Mouse (Mus musculus) lung, postnatal 0 days (tissue): Measurements from ENCODE around the gene Fggy.

Source experiments
- CTCF ChIP-seq: IDR thresholded peaks from 2 replicates; pipeline ENCODE4 v1.5.1; 2016; ENCODE audit warnings: antibody characterized with exemption, mild to moderate bottlenecking
- EP300 ChIP-seq: IDR thresholded peaks from 2 replicates; pipeline ENCODE4 v1.6.1; 2016; ENCODE audit warnings: antibody characterized with exemption, mild to moderate bottlenecking, control low read depth

- TF ChIP-seq EP300 (no peak), CTCF (no peak)
These were observed 152.4 kb downstream of the Fggy start for GRCm38 (mm10) chr4:95709750-95710149.
